Mouse (Mus musculus): ENCODE results near the gene Eipr1. TPM values are rescaled to one million over a fixed set of nuclear protein-coding genes. Genes with fewer than 3 reads are reported as not detected.

Gene Eipr1
- polyA plus RNA-seq, 1 experiment from 2014 or later = 71.3 TPM

- H3K36me3 ChIP-seq = peaks cover 19% of the 10 kb centered on the region; the same call in 1 of the 2 replicates
- ATAC-seq = no peak
- H3K4me1 ChIP-seq (replicated peaks) = peaks cover 58% of the 10 kb centered on the region
- no peaks in the 10 kb centered on the region for H3K9me3 ChIP-seq
- H3K4me2 ChIP-seq (replicated peaks) = no peak overlapping the region
- peak overlapping the region; percentile 79 for H3K27ac ChIP-seq
- no peak overlapping the region for H3K4me3 ChIP-seq (replicated peaks)
- H3K9ac ChIP-seq (replicated peaks) = no peak overlapping the region
- 67% methylated on average over 12 of the region's 12 CpGs for WGBS
- no peaks in the 10 kb centered on the region for H3K27me3 ChIP-seq
Observed at GRCm38 (mm10) chr12:28863260-28863659, 111.7 kb downstream of the Eipr1 start.

GRCm38 (mm10) chr12:28866121-28866520 lies 114.5 kb downstream of the Eipr1 start:
- no peak for ATAC-seq
- Histone ChIP-seq H3K9ac (replicated peaks) (no peak overlapping the region), H3K4me2 (replicated peaks) (no peak overlapping the region), H3K4me3 (replicated peaks) (no peak overlapping the region), H3K9me3 (no peaks in the 10 kb centered on the region), H3K27me3 (no peaks in the 10 kb centered on the region), H3K4me1 (replicated peaks) (peaks cover 36% of the 10 kb centered on the region), H3K36me3 (peaks cover 37% of the 10 kb centered on the region; the same call in 1 of the 2 replicates), H3K27ac (peak overlapping the region; percentile 51; the same call in 1 of the 2 replicates)
- WGBS = 94% methylated on average over 1 of the region's 1 CpGs

GRCm38 (mm10) chr12:28868794-28869193 lies 117.2 kb downstream of the Eipr1 start:
- Histone ChIP-seq H3K9me3 (no peaks in the 10 kb centered on the region), H3K4me3 (replicated peaks) (no peak overlapping the region), H3K9ac (replicated peaks) (no peak overlapping the region), H3K4me2 (replicated peaks) (no peak overlapping the region), H3K36me3 (peaks cover 37% of the 10 kb centered on the region; the same call in 1 of the 2 replicates), H3K27ac (no peak overlapping the region), H3K27me3 (no peaks in the 10 kb centered on the region), H3K4me1 (replicated peaks) (peaks cover 12% of the 10 kb centered on the region)
- no peak for ATAC-seq
- WGBS = 91% methylated on average over 4 of the region's 4 CpGs

GRCm38 (mm10) chr12:28872271-28872670 lies 120.7 kb downstream of the Eipr1 start:
- ATAC-seq = no peak
- Histone ChIP-seq H3K4me1 (replicated peaks) (peaks cover 13% of the 10 kb centered on the region), H3K9ac (replicated peaks) (no peak overlapping the region), H3K4me2 (replicated peaks) (no peak overlapping the region), H3K9me3 (no peaks in the 10 kb centered on the region), H3K36me3 (peaks cover 27% of the 10 kb centered on the region; the same call in 1 of the 2 replicates), H3K27me3 (no peaks in the 10 kb centered on the region), H3K4me3 (replicated peaks) (no peak overlapping the region), H3K27ac (no peak overlapping the region)
- 87% methylated on average over 12 of the region's 12 CpGs for WGBS

GRCm38 (mm10) chr12:28874781-28875251 lies 123.2 kb downstream of the Eipr1 start:
- WGBS = 58% methylated on average over 8 of the region's 8 CpGs

GRCm38 (mm10) chr12:28875471-28875870 lies 123.9 kb downstream of the Eipr1 start:
- Histone ChIP-seq H3K4me1 (replicated peaks) (peaks cover 32% of the 10 kb centered on the region), H3K36me3 (0 out of 2 replicates have a peak, but pooled peaks cover 4% of the 10 kb centered on the region), H3K4me3 (replicated peaks) (no peak overlapping the region), H3K9me3 (no peaks in the 10 kb centered on the region), H3K9ac (replicated peaks) (no peak overlapping the region), H3K4me2 (replicated peaks) (no peak overlapping the region), H3K27me3 (no peaks in the 10 kb centered on the region), H3K27ac (peak overlapping the region; percentile 51; the same call in 1 of the 2 replicates)
- 75% methylated on average over 8 of the region's 8 CpGs for WGBS
- ATAC-seq = no peak

More at GRCm38 (mm10) chr12:28874781-28875251, 123.2 kb downstream of the Eipr1 start:
- Histone ChIP-seq H3K4me3 (replicated peaks) (no peak overlapping the region), H3K9ac (replicated peaks) (no peak overlapping the region), H3K4me2 (replicated peaks) (no peak overlapping the region), H3K4me1 (replicated peaks) (peaks cover 25% of the 10 kb centered on the region), H3K9me3 (no peaks in the 10 kb centered on the region), H3K36me3 (peaks cover 9% of the 10 kb centered on the region; the same call in 1 of the 2 replicates), H3K27ac (peak overlapping the region; percentile 68), H3K27me3 (no peaks in the 10 kb centered on the region)
- peak; percentile 40 for ATAC-seq

- Histone ChIP-seq H3K27me3 (no peaks in the 10 kb centered on the region), H3K9me3 (no peaks in the 10 kb centered on the region), H3K4me1 (replicated peaks) (peaks cover 34% of the 10 kb centered on the region), H3K4me3 (replicated peaks) (no peak overlapping the region), H3K36me3 (peaks cover 7% of the 10 kb centered on the region; the same call in 1 of the 2 replicates), H3K9ac (replicated peaks) (no peak overlapping the region), H3K4me2 (replicated peaks) (no peak overlapping the region), H3K27ac (peak overlapping the region; percentile 85)
- peak; percentile 73 for ATAC-seq
Observed at GRCm38 (mm10) chr12:28880471-28880870, 128.9 kb downstream of the Eipr1 start.

- peak overlapping the region; percentile 85; the same call in 1 of the 2 replicates for H3K27ac ChIP-seq
- ATAC-seq = no peak
- no peak overlapping the region for H3K9ac ChIP-seq (replicated peaks)
- H3K4me2 ChIP-seq (replicated peaks) = no peak overlapping the region
- peaks cover 24% of the 10 kb centered on the region for H3K4me1 ChIP-seq (replicated peaks)
- H3K4me3 ChIP-seq (replicated peaks) = no peak overlapping the region
- H3K27me3 ChIP-seq = no peaks in the 10 kb centered on the region
- 86% methylated on average over 6 of the region's 6 CpGs for WGBS
- peaks cover 5% of the 10 kb centered on the region; the same call in 1 of the 2 replicates for H3K36me3 ChIP-seq
- no peaks in the 10 kb centered on the region for H3K9me3 ChIP-seq
Observed at GRCm38 (mm10) chr12:28887712-28888111, 136.1 kb downstream of the Eipr1 start.

- H3K4me1 ChIP-seq (replicated peaks) = peaks cover 24% of the 10 kb centered on the region
- H3K9ac ChIP-seq (replicated peaks) = no peak overlapping the region
- no peak overlapping the region for H3K4me2 ChIP-seq (replicated peaks)
- H3K4me3 ChIP-seq (replicated peaks) = no peak overlapping the region
- H3K9me3 ChIP-seq = no peaks in the 10 kb centered on the region
- H3K27ac ChIP-seq = peak overlapping the region; percentile 85
- no peaks in the 10 kb centered on the region for H3K36me3 ChIP-seq
- H3K27me3 ChIP-seq = no peaks in the 10 kb centered on the region
- peak; percentile 89 for ATAC-seq
- 26% methylated on average over 7 of the region's 7 CpGs for WGBS
Observed at GRCm38 (mm10) chr12:28889068-28889674, 137.6 kb downstream of the Eipr1 start.

- H3K4me3 ChIP-seq (replicated peaks) = no peak overlapping the region
- no peak for ATAC-seq
Observed at GRCm38 (mm10) chr12:28891523-28891922, 139.9 kb downstream of the Eipr1 start.

GRCm38 (mm10) chr12:28896577-28896976 lies 145.0 kb downstream of the Eipr1 start:
- H3K4me2 ChIP-seq (replicated peaks) = no peak overlapping the region
- peaks cover 8% of the 10 kb centered on the region for H3K4me1 ChIP-seq (replicated peaks)
- H3K4me3 ChIP-seq (replicated peaks) = no peak overlapping the region
- H3K27me3 ChIP-seq = no peaks in the 10 kb centered on the region
- H3K36me3 ChIP-seq = no peaks in the 10 kb centered on the region; the same call in 1 of the 2 replicates
- ATAC-seq = no peak
- 88% methylated on average over 3 of the region's 3 CpGs for WGBS
- no peaks in the 10 kb centered on the region for H3K9me3 ChIP-seq
- no peak overlapping the region for H3K9ac ChIP-seq (replicated peaks)
- H3K27ac ChIP-seq = no peak overlapping the region; the same call in 1 of the 2 replicates

More at GRCm38 (mm10) chr12:28891523-28891922, 139.9 kb downstream of the Eipr1 start:
- Histone ChIP-seq H3K4me1 (replicated peaks) (peaks cover 24% of the 10 kb centered on the region), H3K9ac (replicated peaks) (no peak overlapping the region), H3K27me3 (no peaks in the 10 kb centered on the region), H3K9me3 (no peaks in the 10 kb centered on the region), H3K27ac (peak overlapping the region; percentile 31; the same call in 1 of the 2 replicates), H3K4me2 (replicated peaks) (no peak overlapping the region), H3K36me3 (no peaks in the 10 kb centered on the region)
- WGBS = 68% methylated on average over 5 of the region's 5 CpGs

GRCm38 (mm10) chr12:28898307-28898706 lies 146.7 kb downstream of the Eipr1 start:
- Histone ChIP-seq H3K27me3 (no peaks in the 10 kb centered on the region), H3K4me3 (replicated peaks) (no peak overlapping the region), H3K4me2 (replicated peaks) (no peak overlapping the region), H3K27ac (no peak overlapping the region), H3K36me3 (no peaks in the 10 kb centered on the region; the same call in 1 of the 2 replicates), H3K9me3 (no peaks in the 10 kb centered on the region), H3K9ac (replicated peaks) (no peak overlapping the region), H3K4me1 (replicated peaks) (0 out of 2 replicates have a peak, but pooled peaks cover 3% of the 10 kb centered on the region)
- 94% methylated on average over 6 of the region's 6 CpGs for WGBS
- ATAC-seq = no peak

Measured in midbrain, embryonic 13.5 days (tissue).